Mouse (Mus musculus) G1E (cell line): ENCODE measurements at regions not wholly inside any gene's neighbourhood (a gene's known extent, or its start where the extent isn't known, plus 50 kb on each side); places are given as distances from the start of the nearest gene placed in this dataset.

Experiments used
- ATAC-seq: 2 replicates; pipeline ENCODE4 v1.8.0; 2016; ENCODE audit warnings: mild to moderate bottlenecking; ENCODE audit not compliant: insufficient number of reproducible peaks, poor library complexity, low FRiP score, severe bottlenecking; ENCODE audit errors: extremely low read depth
- DNase-seq: peaks from one replicate; pipeline ENCODE4 v3.0.0; 2012; ENCODE audit warnings: low spot score
- H3K27me3 ChIP-seq: 2 replicates; pipeline ENCODE4 v1.6.1; 2012; ENCODE audit warnings: mild to moderate bottlenecking, low read length, inconsistent platforms; ENCODE audit not compliant: insufficient read depth
- H3K36me3 ChIP-seq: replicated peaks from 2 replicates; pipeline ENCODE3; 2012; ENCODE audit warnings: mild to moderate bottlenecking, inconsistent platforms
- H3K4me1 ChIP-seq: 2 replicates; pipeline ENCODE4 v1.6.1; 2012; ENCODE audit warnings: low read depth, low read length, inconsistent platforms, mixed read lengths; ENCODE audit not compliant: insufficient read depth
- H3K4me3 ChIP-seq: 2 replicates; pipeline ENCODE4 v1.5.1; 2012; ENCODE audit warnings: low read depth, mild to moderate bottlenecking, inconsistent platforms, low read length, moderate library complexity, mixed read lengths
- H3K9me3 ChIP-seq: replicated peaks from 2 replicates; pipeline ENCODE4 v1.6.1; 2012; ENCODE audit warnings: inconsistent platforms
- CTCF ChIP-seq: IDR thresholded peaks from 2 replicates; pipeline ENCODE4 v1.5.1; 2012; ENCODE audit warnings: low read depth, low read length, inconsistent platforms, mixed read lengths
- GATA1 ChIP-seq: IDR thresholded peaks from 2 replicates; pipeline ENCODE4 v1.6.1; 2012; ENCODE audit warnings: borderline replicate concordance, low read length, inconsistent platforms, mixed read lengths
- GATA2 ChIP-seq: IDR thresholded peaks from 2 replicates; pipeline ENCODE4 v1.6.1; 2012; ENCODE audit warnings: low read depth, low read length, inconsistent platforms, borderline replicate concordance
- POLR2AphosphoS5 ChIP-seq: IDR thresholded peaks from 2 replicates; pipeline ENCODE4 v1.6.1; 2012; ENCODE audit warnings: low read depth, low read length, inconsistent platforms; ENCODE audit not compliant: insufficient replicate concordance
- TAL1 ChIP-seq: conservative IDR thresholded peaks from 2 replicates; pipeline ENCODE4 v1.6.1; 2012; ENCODE audit warnings: low read depth, low read length, inconsistent platforms, mixed read lengths

- ATAC-seq: no peak
- no peaks in the 10 kb centered on the region for H3K27me3 ChIP-seq
- H3K9me3 ChIP-seq: peaks cover 89% of the 10 kb centered on the region
- H3K36me3 ChIP-seq: no peaks in the 10 kb centered on the region
- no peak overlapping the region for H3K4me3 ChIP-seq
- TF ChIP-seq TAL1 (no peak), GATA2 (no peak), POLR2AphosphoS5 (no peak), CTCF (no peak), GATA1 (no peak)
- DNase-seq: no peak
- no peaks in the 10 kb centered on the region for H3K4me1 ChIP-seq
Measured at GRCm38 (mm10) chr12:107404821-107405220, 83.6 kb upstream of the 3110018I06Rik start.

GRCm38 (mm10) chr12:107423923-107424322 lies 64.5 kb upstream of the 3110018I06Rik start:
- H3K4me1 ChIP-seq: no peaks in the 10 kb centered on the region
- H3K4me3 ChIP-seq: no peak overlapping the region
- DNase-seq: no peak
- peaks cover 86% of the 10 kb centered on the region for H3K9me3 ChIP-seq
- TF ChIP-seq TAL1 (no peak), GATA1 (no peak), CTCF (no peak), POLR2AphosphoS5 (no peak), GATA2 (no peak)
- H3K27me3 ChIP-seq: no peaks in the 10 kb centered on the region
- no peak for ATAC-seq
- H3K36me3 ChIP-seq: no peaks in the 10 kb centered on the region

- no peaks in the 10 kb centered on the region for H3K4me1 ChIP-seq
- no peak overlapping the region for H3K4me3 ChIP-seq
- no peak for DNase-seq
- TF ChIP-seq TAL1 (no peak), GATA1 (no peak), CTCF (no peak), GATA2 (no peak), POLR2AphosphoS5 (no peak)
- no peaks in the 10 kb centered on the region for H3K27me3 ChIP-seq
- peaks cover 67% of the 10 kb centered on the region for H3K9me3 ChIP-seq
- ATAC-seq: no peak
- H3K36me3 ChIP-seq: no peaks in the 10 kb centered on the region
Measured at GRCm38 (mm10) chr12:107438506-107438905, 49.9 kb upstream of the 3110018I06Rik start.
